In the genomic region with DNA sequence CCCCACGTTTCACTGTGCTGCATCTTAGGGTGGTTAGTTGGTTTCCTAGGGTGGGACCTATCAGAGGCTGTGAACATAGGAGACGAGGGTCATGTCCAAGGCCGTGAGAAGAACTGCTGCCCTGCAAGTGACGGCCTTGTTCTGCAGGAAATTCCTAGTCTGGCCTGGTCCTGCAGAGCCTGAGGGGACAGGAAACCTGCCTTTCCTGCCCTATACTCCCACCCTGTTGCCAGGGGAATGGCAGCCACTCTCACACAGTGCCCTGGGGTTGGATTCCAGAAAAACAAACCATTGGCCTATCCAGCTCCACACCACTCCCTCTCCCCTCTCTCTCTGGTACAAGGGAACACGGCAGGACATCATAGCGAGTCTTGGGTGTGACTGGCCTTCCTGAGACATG, we compare ENCODE assay signal across 17 mouse cellular contexts. TPM values are rescaled to one million over a fixed set of nuclear protein-coding genes. Genes with fewer than 3 reads are reported as not detected.
A peak's percentile ranks its signal among the peaks of the same experiment; 100 is the strongest.
DNase-seq lines count a peak whose midpoint lies in the region; ATAC-seq lines count a peak whose summit lies in the region.
"Had no signal": no experiment of that assay in that cellular context is flagged by ENCODE, and none has a peak within 500 bp of the region (broad histone marks: within the 10 kb centered on the region; RNA-seq: fewer than 3 reads in every experiment).

No protein-coding gene starts in this region.

- H3K4me2 ChIP-seq in embryonic facial prominence, embryonic 12.5 days (replicated peaks) = no peak overlapping the region
- no peak overlapping the region for H3K4me2 ChIP-seq in heart, embryonic 15.5 days
- H3K4me2 ChIP-seq in liver, embryonic 15.5 days = no peak overlapping the region
- no peak overlapping the region for H3K4me2 ChIP-seq in forebrain, embryonic 13.5 days
- H3K4me2 ChIP-seq in forebrain, embryonic 11.5 days (ENCODE audit: low read depth, low read length, severe bottlenecking) = no peak overlapping the region
- H3K4me2 ChIP-seq: embryonic facial prominence, embryonic 13.5 days; forebrain, embryonic 15.5 days; hindbrain, embryonic 15.5 days had no signal

- H3K27ac ChIP-seq in embryonic facial prominence, embryonic 12.5 days = no peak overlapping the region
- peak overlapping the region; percentile 47 for H3K27ac ChIP-seq in heart, embryonic 15.5 days
- no peak overlapping the region for H3K27ac ChIP-seq in liver, embryonic 15.5 days (replicated peaks)
- H3K27ac ChIP-seq in forebrain, embryonic 13.5 days = no peak overlapping the region
- no peak overlapping the region for H3K27ac ChIP-seq in forebrain, embryonic 11.5 days (ENCODE audit: low read depth, low read length)
- H3K27ac ChIP-seq: embryonic facial prominence, embryonic 13.5 days; forebrain, embryonic 15.5 days; hindbrain, embryonic 15.5 days; layer of hippocampus, adult 2 months; macrophage had no signal

- 0 out of 2 replicates have a peak, but pooled peaks have one; percentile 11 for ATAC-seq in embryonic facial prominence, embryonic 12.5 days (ENCODE audit: insufficient number of reproducible peaks, insufficient read depth, low FRiP score, low TSS enrichment)
- peak; percentile 69 for ATAC-seq in heart, embryonic 15.5 days (replicated peaks; ENCODE audit: insufficient number of reproducible peaks, insufficient read depth, low FRiP score, low read depth)
- ATAC-seq in liver, embryonic 15.5 days (ENCODE audit: insufficient read depth) = 0 out of 2 replicates have a peak, but pooled peaks have one; percentile 1
- no peak for ATAC-seq in forebrain, embryonic 13.5 days
- no peak for ATAC-seq in forebrain, embryonic 11.5 days (replicated peaks; ENCODE audit: low FRiP score)
- ATAC-seq: activated CD4-positive, CD25-positive, alpha-beta regulatory T cell, adult 4 months; forebrain, embryonic 15.5 days had no signal

- H3K27me3 ChIP-seq in embryonic facial prominence, embryonic 12.5 days = no peaks in the 10 kb centered on the region
- H3K27me3 ChIP-seq in heart, embryonic 15.5 days = no peaks in the 10 kb centered on the region
- H3K27me3 ChIP-seq in liver, embryonic 15.5 days = no peaks in the 10 kb centered on the region
- H3K27me3 ChIP-seq in forebrain, embryonic 13.5 days = no peaks in the 10 kb centered on the region
- H3K27me3 ChIP-seq in forebrain, embryonic 11.5 days (ENCODE audit: control insufficient read depth, insufficient read depth, low read length) = no peaks in the 10 kb centered on the region
- H3K27me3 ChIP-seq: embryonic facial prominence, embryonic 13.5 days; forebrain, embryonic 15.5 days; hindbrain, embryonic 15.5 days had no signal

- DNase-seq in kidney, adult 11 months = peak; percentile 34
- no peak for DNase-seq in kidney, postnatal 36 days
- no peak for DNase-seq in forebrain, embryonic 11.5 days (ENCODE audit: low spot score)
- no peak for DNase-seq in spleen, postnatal 10 days (ENCODE audit: low spot score in 2 of 2)
- DNase-seq: cerebellum, adult 9-11 months; gastrocnemius, postnatal 36 days; thymus, postnatal 36 days had no signal

- H3K9me3 ChIP-seq in embryonic facial prominence, embryonic 12.5 days = no peaks in the 10 kb centered on the region
- no peaks in the 10 kb centered on the region for H3K9me3 ChIP-seq in heart, embryonic 15.5 days (replicated peaks)
- H3K9me3 ChIP-seq in liver, embryonic 15.5 days (replicated peaks) = no peaks in the 10 kb centered on the region
- H3K9me3 ChIP-seq in forebrain, embryonic 13.5 days (replicated peaks) = no peaks in the 10 kb centered on the region
- no peaks in the 10 kb centered on the region for H3K9me3 ChIP-seq in forebrain, embryonic 11.5 days (ENCODE audit: control insufficient read depth, low read length)
- H3K9me3 ChIP-seq: embryonic facial prominence, embryonic 13.5 days; forebrain, embryonic 15.5 days; hindbrain, embryonic 15.5 days had no signal

- no peaks in the 10 kb centered on the region for H3K36me3 ChIP-seq in embryonic facial prominence, embryonic 12.5 days
- H3K36me3 ChIP-seq in heart, embryonic 15.5 days = no peaks in the 10 kb centered on the region
- H3K36me3 ChIP-seq in liver, embryonic 15.5 days (replicated peaks) = no peaks in the 10 kb centered on the region
- H3K36me3 ChIP-seq in forebrain, embryonic 13.5 days (ENCODE audit: poor library complexity, severe bottlenecking) = no peaks in the 10 kb centered on the region
- no peaks in the 10 kb centered on the region for H3K36me3 ChIP-seq in forebrain, embryonic 11.5 days (ENCODE audit: control insufficient read depth, insufficient read depth, low read length)
- H3K36me3 ChIP-seq: embryonic facial prominence, embryonic 13.5 days; forebrain, embryonic 15.5 days; hindbrain, embryonic 15.5 days had no signal

- 66% methylated on average over 6 of the region's 6 CpGs for WGBS in embryonic facial prominence, embryonic 12.5 days
- 68% methylated on average over 6 of the region's 6 CpGs for WGBS in heart, embryonic 15.5 days
- WGBS in liver, embryonic 15.5 days (ENCODE audit: insufficient replicate concordance) = 48% methylated on average over 6 of the region's 6 CpGs
- 86% methylated on average over 6 of the region's 6 CpGs for WGBS in forebrain, embryonic 13.5 days
- WGBS in forebrain, embryonic 11.5 days = 78% methylated on average over 6 of the region's 6 CpGs

- no peak overlapping the region for H3K4me3 ChIP-seq in embryonic facial prominence, embryonic 12.5 days
- no peak overlapping the region for H3K4me3 ChIP-seq in heart, embryonic 15.5 days
- no peak overlapping the region for H3K4me3 ChIP-seq in liver, embryonic 15.5 days (replicated peaks)
- H3K4me3 ChIP-seq in forebrain, embryonic 13.5 days = no peak overlapping the region
- H3K4me3 ChIP-seq in forebrain, embryonic 11.5 days (ENCODE audit: low read depth, low read length) = no peak overlapping the region
- H3K4me3 ChIP-seq: embryonic facial prominence, embryonic 13.5 days; forebrain, embryonic 15.5 days; hindbrain, embryonic 15.5 days; layer of hippocampus, adult 2 months had no signal

- no peak overlapping the region for H3K9ac ChIP-seq in embryonic facial prominence, embryonic 12.5 days
- no peak overlapping the region for H3K9ac ChIP-seq in heart, embryonic 15.5 days
- no peak overlapping the region for H3K9ac ChIP-seq in liver, embryonic 15.5 days
- no peak overlapping the region for H3K9ac ChIP-seq in forebrain, embryonic 13.5 days
- no peak overlapping the region for H3K9ac ChIP-seq in forebrain, embryonic 11.5 days (ENCODE audit: low read length)
- H3K9ac ChIP-seq: embryonic facial prominence, embryonic 13.5 days; forebrain, embryonic 15.5 days; hindbrain, embryonic 15.5 days had no signal

- no peaks in the 10 kb centered on the region for H3K4me1 ChIP-seq in embryonic facial prominence, embryonic 12.5 days
- no peaks in the 10 kb centered on the region for H3K4me1 ChIP-seq in heart, embryonic 15.5 days (replicated peaks)
- H3K4me1 ChIP-seq in liver, embryonic 15.5 days (replicated peaks) = peaks cover 14% of the 10 kb centered on the region
- no peaks in the 10 kb centered on the region for H3K4me1 ChIP-seq in forebrain, embryonic 13.5 days
- H3K4me1 ChIP-seq in forebrain, embryonic 11.5 days (replicated peaks; ENCODE audit: control insufficient read depth, insufficient read depth, low read length) = no peaks in the 10 kb centered on the region
- H3K4me1 ChIP-seq: forebrain, embryonic 15.5 days; hindbrain, embryonic 15.5 days had no signal

RNA-seq across cellular contexts. Expression of a gene that starts 44.1 kb away (rescaled TPM):
- 271 and 307 TPM in 2 replicates for polyA plus RNA-seq in embryonic facial prominence, embryonic 12.5 days (2016; fragmentation: Nextera tagmentation; extraction: Ambion mirVana)
- polyA plus RNA-seq in heart, embryonic 15.5 days (2015; fragmentation: Nextera tagmentation; extraction: Ambion mirVana) = 287 and 312 TPM in 2 replicates
- 61.3 and 69.2 TPM in 2 replicates for polyA plus RNA-seq in liver, embryonic 15.5 days (2015; fragmentation: Nextera tagmentation; extraction: Ambion mirVana)
- 243 and 246 TPM in 2 replicates for polyA plus RNA-seq in forebrain, embryonic 13.5 days (2015; fragmentation: Nextera tagmentation; extraction: Ambion mirVana)
- polyA plus RNA-seq in forebrain, embryonic 11.5 days (2014; fragmentation: Nextera tagmentation; extraction: Ambion mirVana) = 196 and 197 TPM in 2 replicates

Comparison
In these comparisons a context has a peak if more than half of its experiments do, and no peak if none do; other contexts are left out.
1. ATAC-seq: peak in embryonic facial prominence, embryonic 12.5 days (single experiment), heart, embryonic 15.5 days (single experiment) and liver, embryonic 15.5 days (single experiment); none in forebrain, embryonic 13.5 days (single experiment) and forebrain, embryonic 11.5 days (single experiment).